Mouse (Mus musculus): ENCODE measurements around the gene Exoc8. TPM values are rescaled to one million over a fixed set of nuclear protein-coding genes. Genes with fewer than 3 reads are reported as not detected.
A peak's percentile ranks its signal among the peaks of the same experiment; 100 is the strongest.

The Exoc8 gene
- polyA plus RNA-seq, 1 experiment from 2014 or later, result 11.7 TPM

GRCm38 (mm10) chr8:124929006-124929405 is 31.5 kb upstream of the Exoc8 start:
- Histone ChIP-seq H3K4me2 (ENCODE audit: low read length) (no peak overlapping the region), H3K27ac (ENCODE audit: low read depth, low read length) (no peak overlapping the region), H3K4me3 (ENCODE audit: low read length) (no peak overlapping the region), H3K9me3 (ENCODE audit: control insufficient read depth, low read length) (no peaks in the 10 kb centered on the region), H3K36me3 (ENCODE audit: control insufficient read depth, insufficient read depth, low read length) (no peaks in the 10 kb centered on the region), H3K27me3 (replicated peaks; ENCODE audit: control insufficient read depth, insufficient read depth, low read length) (no peaks in the 10 kb centered on the region), H3K9ac (ENCODE audit: low read depth, low read length) (no peak overlapping the region), H3K4me1 (ENCODE audit: control insufficient read depth, insufficient read depth, low read depth, low read length) (no peaks in the 10 kb centered on the region; the same call in 1 of the 2 replicates)
- ATAC-seq, result no peak
- WGBS, result 88% methylated on average over 11 of the region's 11 CpGs

- H3K4me2 ChIP-seq (ENCODE audit: low read length), result no peak overlapping the region
- no peaks in the 10 kb centered on the region; the same call in none of the 2 replicates for H3K4me1 ChIP-seq (ENCODE audit: control insufficient read depth, insufficient read depth, low read depth, low read length)
- no peaks in the 10 kb centered on the region for H3K27me3 ChIP-seq (replicated peaks; ENCODE audit: control insufficient read depth, insufficient read depth, low read length)
- H3K27ac ChIP-seq (ENCODE audit: low read depth, low read length), result no peak overlapping the region
- peak; percentile 70; the same call in 1 of the 2 replicates for ATAC-seq
- H3K9me3 ChIP-seq (ENCODE audit: control insufficient read depth, low read length), result no peaks in the 10 kb centered on the region
- H3K4me3 ChIP-seq (ENCODE audit: low read length), result no peak overlapping the region
- WGBS, result 82% methylated on average over 10 of the region's 10 CpGs
- H3K9ac ChIP-seq (ENCODE audit: low read depth, low read length), result no peak overlapping the region
- no peaks in the 10 kb centered on the region for H3K36me3 ChIP-seq (ENCODE audit: control insufficient read depth, insufficient read depth, low read length)
These were observed 28.9 kb upstream of the Exoc8 start for GRCm38 (mm10) chr8:124926351-124926771.

GRCm38 (mm10) chr8:124925544-124926266 is 28.2 kb upstream of the Exoc8 start:
- no peak for ATAC-seq
- Histone ChIP-seq H3K4me1 (ENCODE audit: control insufficient read depth, insufficient read depth, low read depth, low read length) (no peaks in the 10 kb centered on the region; the same call in none of the 2 replicates), H3K4me2 (ENCODE audit: low read length) (no peak overlapping the region), H3K9me3 (ENCODE audit: control insufficient read depth, low read length) (no peaks in the 10 kb centered on the region), H3K36me3 (ENCODE audit: control insufficient read depth, insufficient read depth, low read length) (no peaks in the 10 kb centered on the region), H3K4me3 (ENCODE audit: low read length) (no peak overlapping the region), H3K9ac (ENCODE audit: low read depth, low read length) (no peak overlapping the region), H3K27ac (ENCODE audit: low read depth, low read length) (no peak overlapping the region), H3K27me3 (replicated peaks; ENCODE audit: control insufficient read depth, insufficient read depth, low read length) (no peaks in the 10 kb centered on the region)
- WGBS, result 78% methylated on average over 14 of the region's 14 CpGs

GRCm38 (mm10) chr8:124923971-124924652 is 26.6 kb upstream of the Exoc8 start:
- no peak overlapping the region for H3K9ac ChIP-seq (ENCODE audit: low read depth, low read length)
- no peak overlapping the region for H3K4me3 ChIP-seq (ENCODE audit: low read length)
- H3K9me3 ChIP-seq (ENCODE audit: control insufficient read depth, low read length), result no peaks in the 10 kb centered on the region
- ATAC-seq, result no peak
- H3K4me2 ChIP-seq (ENCODE audit: low read length), result no peak overlapping the region
- H3K4me1 ChIP-seq (ENCODE audit: control insufficient read depth, insufficient read depth, low read depth, low read length), result no peaks in the 10 kb centered on the region; the same call in none of the 2 replicates
- H3K27ac ChIP-seq (ENCODE audit: low read depth, low read length), result no peak overlapping the region
- H3K27me3 ChIP-seq (replicated peaks; ENCODE audit: control insufficient read depth, insufficient read depth, low read length), result no peaks in the 10 kb centered on the region
- H3K36me3 ChIP-seq (ENCODE audit: control insufficient read depth, insufficient read depth, low read length), result no peaks in the 10 kb centered on the region
- WGBS, result 81% methylated on average over 15 of the region's 15 CpGs

DNA sequence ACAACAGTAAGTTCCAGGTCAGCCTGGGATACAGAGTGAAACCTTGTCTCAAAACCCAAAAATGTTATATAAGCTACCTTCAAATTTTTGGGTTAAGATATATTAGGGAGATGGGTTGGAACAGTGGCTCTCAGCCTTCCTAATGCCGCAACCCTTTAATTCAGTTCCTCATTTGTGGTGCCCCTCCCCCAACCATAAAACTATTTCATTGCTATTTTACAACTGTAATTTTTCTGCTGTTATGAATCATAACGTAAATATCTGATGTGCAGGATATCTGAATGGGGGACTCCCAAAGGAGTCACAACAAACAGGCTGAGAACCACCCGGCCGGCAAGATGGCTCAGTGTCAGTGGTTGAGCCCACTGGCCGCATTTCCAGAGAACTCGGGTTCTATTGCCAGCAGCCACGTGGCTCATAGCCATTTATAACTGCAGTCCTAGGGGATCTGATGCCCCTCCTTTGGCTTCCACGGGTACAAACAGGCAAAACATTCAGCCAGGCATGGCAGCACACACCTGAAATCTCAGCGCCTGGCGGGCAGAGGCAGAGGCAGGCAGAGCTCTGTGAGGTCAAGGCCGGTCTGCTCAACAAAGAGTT is 25.1 kb upstream of the Exoc8 start:
- whole genome bisulfite sequencing, result 74% methylated on average over 11 of the region's 11 CpGs
- Histone ChIP-seq H3K27me3 (replicated peaks; ENCODE audit: control insufficient read depth, insufficient read depth, low read length) (no peaks in the 10 kb centered on the region), H3K4me1 (ENCODE audit: control insufficient read depth, insufficient read depth, low read depth, low read length) (no peaks in the 10 kb centered on the region; the same call in none of the 2 replicates), H3K36me3 (ENCODE audit: control insufficient read depth, insufficient read depth, low read length) (no peaks in the 10 kb centered on the region), H3K4me2 (ENCODE audit: low read length) (no peak overlapping the region), H3K9me3 (ENCODE audit: control insufficient read depth, low read length) (no peaks in the 10 kb centered on the region), H3K27ac (ENCODE audit: low read depth, low read length) (no peak overlapping the region), H3K9ac (ENCODE audit: low read depth, low read length) (no peak overlapping the region), H3K4me3 (ENCODE audit: low read length) (no peak overlapping the region)
- no peak for ATAC-seq

DNA sequence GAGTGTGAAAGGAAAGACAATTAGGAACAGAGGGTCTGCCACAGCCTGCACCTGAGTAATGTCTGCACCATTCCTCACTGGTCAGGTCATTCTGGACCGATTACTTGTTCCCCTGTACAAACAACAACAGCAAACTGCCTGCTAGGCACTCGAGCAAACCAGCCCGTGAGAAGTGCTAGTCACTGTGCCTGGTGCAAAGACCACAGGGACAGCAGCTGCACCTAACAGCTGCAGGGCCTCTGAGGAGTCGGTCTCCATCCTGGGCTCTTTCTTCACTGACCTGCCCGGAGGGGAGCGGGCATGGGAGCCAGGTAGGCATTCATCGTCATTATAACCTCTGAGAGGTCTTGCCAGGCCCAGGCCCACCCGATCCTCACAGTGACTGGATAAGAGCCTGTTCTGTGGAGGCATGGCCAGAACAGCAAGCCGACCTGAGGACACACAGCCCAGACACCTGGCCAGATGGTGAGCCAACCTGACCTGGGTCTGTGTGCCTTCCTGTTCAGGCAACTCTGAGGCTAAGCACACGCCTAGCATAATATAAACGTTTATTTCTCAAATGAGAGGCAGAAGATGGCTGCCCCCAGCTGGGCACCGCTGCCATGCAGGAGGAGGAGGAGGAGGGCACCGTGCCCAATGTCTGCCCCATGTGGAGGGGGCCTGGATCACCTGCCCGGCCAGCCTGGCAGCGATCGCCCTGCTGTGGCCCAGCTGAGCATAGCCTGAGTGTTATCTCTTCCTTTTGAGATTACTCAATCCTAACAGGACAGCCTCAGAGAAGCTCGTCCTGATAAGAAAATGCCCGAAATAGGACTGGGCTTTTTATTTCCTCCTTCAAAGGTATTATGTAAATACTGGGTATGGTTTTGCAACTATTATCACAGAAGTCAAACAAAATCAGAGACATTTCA is 24.1 kb upstream of the Exoc8 start:
- H3K9me3 ChIP-seq (ENCODE audit: control insufficient read depth, low read length), result no peaks in the 10 kb centered on the region
- H3K9ac ChIP-seq (ENCODE audit: low read depth, low read length), result peak overlapping the region; percentile 22; the same call in 1 of the 2 replicates
- ATAC-seq, result no peak
- no peaks in the 10 kb centered on the region for H3K27me3 ChIP-seq (replicated peaks; ENCODE audit: control insufficient read depth, insufficient read depth, low read length)
- H3K4me1 ChIP-seq (ENCODE audit: control insufficient read depth, insufficient read depth, low read depth, low read length), result no peaks in the 10 kb centered on the region; the same call in none of the 2 replicates
- H3K4me3 ChIP-seq (ENCODE audit: low read length), result no peak overlapping the region
- H3K36me3 ChIP-seq (ENCODE audit: control insufficient read depth, insufficient read depth, low read length), result no peaks in the 10 kb centered on the region
- H3K4me2 ChIP-seq (ENCODE audit: low read length), result no peak overlapping the region
- no peak overlapping the region for H3K27ac ChIP-seq (ENCODE audit: low read depth, low read length)
- WGBS, result 73% methylated on average over 18 of the region's 18 CpGs

- Histone ChIP-seq H3K4me1 (ENCODE audit: control insufficient read depth, insufficient read depth, low read depth, low read length) (no peaks in the 10 kb centered on the region; the same call in none of the 2 replicates), H3K9ac (ENCODE audit: low read depth, low read length) (no peak overlapping the region), H3K27ac (ENCODE audit: low read depth, low read length) (no peak overlapping the region), H3K36me3 (ENCODE audit: control insufficient read depth, insufficient read depth, low read length) (peaks cover 14% of the 10 kb centered on the region), H3K4me2 (ENCODE audit: low read length) (no peak overlapping the region), H3K9me3 (ENCODE audit: control insufficient read depth, low read length) (no peaks in the 10 kb centered on the region), H3K27me3 (replicated peaks; ENCODE audit: control insufficient read depth, insufficient read depth, low read length) (no peaks in the 10 kb centered on the region), H3K4me3 (ENCODE audit: low read length) (no peak overlapping the region)
- no peak for ATAC-seq
- 76% methylated on average over 18 of the region's 18 CpGs for WGBS
These were observed 20.4 kb upstream of the Exoc8 start for GRCm38 (mm10) chr8:124917741-124918484.

DNA sequence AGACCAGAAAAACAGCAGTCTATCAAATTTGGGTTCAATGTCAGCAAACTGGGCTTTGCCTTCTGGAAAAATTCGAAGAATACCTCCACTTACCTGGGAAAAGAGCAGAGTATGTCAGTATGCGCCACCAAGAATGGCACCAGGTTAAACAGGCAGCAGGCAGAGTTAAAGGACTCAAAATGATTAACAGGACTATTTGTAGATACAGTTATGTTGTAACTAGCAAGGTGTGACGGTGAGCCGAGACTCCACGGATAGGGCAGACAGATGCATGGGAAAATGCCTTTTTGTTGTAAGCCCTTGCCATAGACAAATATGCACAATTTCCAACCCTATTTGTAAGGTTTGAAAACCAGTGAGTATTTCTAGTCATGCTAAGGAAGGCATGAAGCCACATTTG is 16.6 kb upstream of the Exoc8 start:
- Histone ChIP-seq H3K4me1 (ENCODE audit: control insufficient read depth, insufficient read depth, low read depth, low read length) (no peaks in the 10 kb centered on the region), H3K9ac (ENCODE audit: low read depth, low read length) (no peak overlapping the region), H3K4me3 (ENCODE audit: low read length) (no peak overlapping the region), H3K27me3 (replicated peaks; ENCODE audit: control insufficient read depth, insufficient read depth, low read length) (no peaks in the 10 kb centered on the region), H3K27ac (ENCODE audit: low read depth, low read length) (no peak overlapping the region), H3K9me3 (ENCODE audit: control insufficient read depth, low read length) (no peaks in the 10 kb centered on the region), H3K36me3 (ENCODE audit: control insufficient read depth, insufficient read depth, low read length) (peaks cover 27% of the 10 kb centered on the region), H3K4me2 (ENCODE audit: low read length) (no peak overlapping the region)
- ATAC-seq, result no peak
- 99% methylated on average over 5 of the region's 5 CpGs for WGBS
